Mouse (Mus musculus): ENCODE measurements around the gene Slc13a3. TPM values are rescaled to one million over a fixed set of nuclear protein-coding genes. Genes with fewer than 3 reads are reported as not detected.

The Slc13a3 gene
- total RNA-seq (2023), result not detected in 4 replicates

DNA sequence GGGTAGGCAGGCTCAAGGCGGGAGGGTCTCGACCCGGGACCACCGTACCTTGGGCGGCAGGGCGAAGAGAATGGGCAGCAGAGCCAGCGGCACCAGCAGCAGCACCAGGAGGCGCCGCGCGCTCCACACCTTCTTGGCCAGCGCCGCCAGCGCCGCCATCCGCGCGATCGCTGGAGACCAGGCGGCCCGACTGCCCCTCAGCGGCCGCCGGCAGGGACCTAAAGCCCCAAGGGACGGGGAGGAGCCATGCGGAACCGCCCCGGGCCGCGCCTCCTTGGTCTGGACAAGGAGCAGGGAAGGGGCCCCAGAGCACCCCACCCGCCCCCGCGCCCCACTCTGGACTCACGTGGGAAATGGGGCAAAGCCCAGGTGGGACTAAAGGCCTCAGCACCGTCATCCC is at the start of gene Slc13a3:
Gene Slc13a3 (minus strand): TSS at position 228 of the 400 bp plus-strand sequence.

DNA sequence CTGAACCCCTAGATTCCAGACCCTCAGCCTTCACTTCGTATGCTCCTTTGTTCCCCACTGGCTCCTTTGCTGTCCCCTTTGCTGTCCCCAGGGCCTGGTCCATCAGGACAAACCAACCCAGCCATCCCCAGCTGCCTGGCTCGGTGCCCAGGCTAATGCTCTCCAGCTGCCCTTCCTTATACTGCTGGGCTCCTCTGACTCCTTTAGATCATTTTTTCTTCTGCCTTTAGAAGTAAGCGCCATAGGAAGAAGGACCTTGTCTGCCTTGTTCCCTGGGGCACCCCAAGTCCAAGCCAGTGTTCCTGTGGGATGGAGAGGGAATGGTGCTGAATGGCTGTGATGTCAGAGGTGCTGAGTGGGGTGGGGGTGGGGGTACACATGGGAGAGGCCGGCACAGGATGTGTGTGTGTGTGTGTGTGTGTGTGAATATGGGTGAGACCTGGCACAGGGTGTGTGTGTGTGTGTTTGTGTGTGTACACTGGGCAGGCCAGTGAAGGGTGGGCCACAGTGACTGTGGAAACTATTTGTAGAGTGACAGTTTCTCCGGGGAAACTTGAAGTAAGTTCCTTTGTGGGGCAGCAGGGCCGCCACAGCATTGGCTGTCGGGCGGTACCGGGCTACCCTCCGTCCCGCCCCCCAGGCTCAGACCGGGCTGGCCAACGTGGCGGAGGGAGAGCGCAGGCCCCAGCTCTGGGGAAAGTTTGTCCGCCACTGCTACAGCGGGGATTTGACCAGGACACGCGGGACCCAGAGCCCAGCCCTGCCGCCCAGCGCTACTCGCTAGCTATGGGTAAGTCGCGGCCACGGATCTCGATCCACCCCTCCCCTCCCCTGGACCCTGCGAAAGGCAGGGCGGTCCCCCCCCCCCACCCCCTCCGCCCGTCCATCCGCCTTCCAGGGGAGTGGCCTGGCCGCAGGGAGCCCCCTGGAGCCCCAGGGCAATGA is 30.5 kb upstream of the Slc13a3 start, which contains the start of gene Slc2a10:
Gene Slc2a10 (plus strand): TSS at position 529 of the 945 bp plus-strand sequence.

DNA sequence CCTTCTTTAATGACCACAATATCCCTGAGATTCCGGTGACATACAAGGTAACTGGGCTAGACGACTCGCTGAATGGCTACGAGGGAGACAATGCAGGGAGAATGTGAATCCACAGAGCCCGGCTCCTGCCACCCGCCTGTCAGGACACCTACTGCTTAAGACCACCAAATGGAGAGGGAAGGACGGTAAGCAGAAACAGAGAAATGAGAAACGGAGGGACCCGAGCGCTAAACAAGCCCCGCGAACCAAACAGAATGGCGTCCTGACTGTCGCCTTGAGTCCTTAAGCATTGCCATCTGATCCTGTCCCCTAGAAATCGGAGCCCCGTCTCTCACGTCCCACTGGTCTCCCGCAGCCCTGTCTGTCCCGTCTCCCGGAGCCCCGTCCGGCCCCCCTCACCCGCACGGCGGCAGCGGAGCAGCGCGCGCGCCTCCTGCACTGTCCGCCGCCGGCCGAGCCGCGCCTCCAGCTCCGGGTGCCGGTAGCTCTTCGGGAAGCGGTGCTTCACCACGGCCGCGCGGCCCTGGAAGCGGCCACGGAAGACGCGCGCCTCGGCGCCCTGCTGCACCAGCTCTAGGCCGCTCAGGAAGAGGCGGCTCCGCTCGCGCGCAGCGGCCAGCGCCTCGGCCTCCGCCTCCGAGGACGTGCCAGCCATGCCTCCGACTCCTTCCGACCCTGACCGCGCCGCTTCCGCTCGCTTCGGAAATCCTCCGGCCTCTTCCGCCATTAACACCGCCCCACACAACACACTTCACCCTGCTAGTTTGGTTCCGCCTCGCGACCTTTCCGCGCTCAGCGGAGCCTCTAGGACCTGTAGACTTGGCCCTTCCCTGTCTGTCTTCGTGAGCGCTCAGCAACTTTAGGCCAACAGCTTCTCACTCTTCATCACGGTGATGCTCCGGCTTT is 19.9 kb upstream of the Slc13a3 start, which contains the start of gene Trp53rka:
Gene Trp53rka (minus strand): TSS at position 677 of the 906 bp plus-strand sequence.

DNA sequence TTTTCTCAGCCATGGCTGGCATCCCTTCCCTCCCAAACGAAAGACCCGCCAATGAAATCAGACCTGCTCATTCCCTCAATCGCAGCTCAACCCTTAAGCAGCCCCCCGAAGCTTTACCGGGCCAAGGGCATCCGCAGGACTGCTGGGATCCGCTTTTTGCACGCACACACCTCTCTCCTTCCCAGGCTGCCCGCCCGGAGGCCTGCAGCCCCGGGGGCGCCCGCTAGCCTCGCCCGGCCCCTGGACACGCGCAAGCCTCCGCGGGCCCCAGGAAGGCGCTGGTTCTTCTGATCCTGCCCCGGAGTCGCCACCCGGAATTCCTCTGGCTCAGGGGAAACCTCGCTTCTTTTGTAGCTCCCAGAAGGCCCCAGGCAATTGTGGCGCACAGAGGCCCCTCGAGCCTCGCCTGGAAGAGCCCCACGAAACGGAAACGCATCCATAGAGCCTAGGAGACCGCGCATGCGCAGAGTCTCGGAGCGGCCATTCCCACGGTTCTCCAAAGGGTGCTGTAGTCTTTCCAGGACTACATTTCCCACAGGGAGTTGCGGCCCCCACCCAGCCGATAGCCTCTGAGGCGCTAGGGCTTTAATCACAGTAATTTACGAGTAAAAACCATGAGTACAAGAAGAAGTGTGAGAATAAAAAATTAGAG is 85.1 kb downstream of the Slc13a3 start, which contains the start of gene Zfp334:
Gene Zfp334 (minus strand): TSS at position 416 of the 652 bp plus-strand sequence.

DNA sequence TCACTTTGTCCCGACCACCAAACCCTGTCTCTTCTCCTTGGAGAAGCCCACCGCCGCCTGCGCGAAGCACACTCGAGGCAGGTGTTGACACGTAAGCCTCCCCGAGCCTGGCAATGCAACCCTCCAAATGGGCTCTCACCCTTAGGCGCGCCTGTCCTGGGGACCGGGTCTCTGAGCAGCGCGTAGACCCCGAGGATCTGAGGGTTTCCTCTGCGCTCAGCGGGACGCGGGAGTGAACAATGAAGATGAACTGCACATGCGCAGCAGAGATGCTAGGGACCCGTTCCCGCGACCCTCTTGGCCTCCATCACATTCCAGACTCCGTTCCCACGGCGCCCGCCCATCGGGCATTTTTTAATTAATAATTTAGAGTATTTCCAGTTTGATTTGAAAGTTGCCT is 104.5 kb downstream of the Slc13a3 start, which contains the start of gene Zfp663:
Gene Zfp663 (minus strand): TSS at position 234 of the 400 bp plus-strand sequence.

Other genes starting within 250 kb of the Slc13a3 start
- not detected in 4 replicates for gene Cdh22, start 238.4 kb downstream of the Slc13a3 start, total RNA-seq (2023)
- gene Slc35c2, start 185.4 kb downstream of the Slc13a3 start, total RNA-seq (2023), result 58.2 to 69.5 TPM (median 66.8 TPM) in 4 replicates
- gene Elmo2, start 146.8 kb downstream of the Slc13a3 start, total RNA-seq (2023), result 31.2 to 37.6 TPM (median 35.5 TPM) in 4 replicates
- gene Zfp663, start 104.5 kb downstream of the Slc13a3 start, total RNA-seq (2023), result not detected in 4 replicates
- gene Zfp334, start 85.0 kb downstream of the Slc13a3 start, total RNA-seq (2023), result 0.09 TPM in 1 of 4 replicates, not detected in the others
- not detected in 4 replicates for gene Ocstamp, start 72.8 kb downstream of the Slc13a3 start, total RNA-seq (2023)
- gene Trp53rka, start 20.1 kb upstream of the Slc13a3 start, total RNA-seq (2023), result 12.5 to 18.8 TPM (median 15.6 TPM) in 4 replicates
- not detected in 4 replicates for gene Slc2a10, start 30.6 kb upstream of the Slc13a3 start, total RNA-seq (2023)
- 0.52 to 1.3 TPM (median 0.71 TPM) in 4 replicates for gene Eya2, start 121.8 kb upstream of the Slc13a3 start, total RNA-seq (2023)